In genomic region chr15:77797609-77798411, GRCm38 (mm10) we compare ENCODE assay signal across 8 mouse cellular contexts. TPM values are rescaled to one million over a fixed set of nuclear protein-coding genes. Genes with fewer than 3 reads are reported as not detected.
DNase-seq lines count a peak whose midpoint lies in the region; ATAC-seq and TF ChIP-seq lines count a peak whose summit lies in the region.

No protein-coding gene starts in this region.

- H3K4me3 ChIP-seq in neural tube, embryonic 11.5 days (ENCODE audit: low read depth, low read length), result no peak overlapping the region
- no peak overlapping the region for H3K4me3 ChIP-seq in heart, postnatal 0 days (ENCODE audit: low read depth, low read length)
- no peak overlapping the region for H3K4me3 ChIP-seq in neural tube, embryonic 15.5 days (replicated peaks)

- peaks cover 16% of the 10 kb centered on the region for H3K4me1 ChIP-seq in neural tube, embryonic 11.5 days (ENCODE audit: control insufficient read depth, insufficient read depth, low read length)
- peaks cover 56% of the 10 kb centered on the region for H3K4me1 ChIP-seq in heart, postnatal 0 days (ENCODE audit: control insufficient read depth, insufficient read depth)
- H3K4me1 ChIP-seq in neural tube, embryonic 15.5 days, result peaks cover 40% of the 10 kb centered on the region

- TF ChIP-seq EP300 in heart, postnatal 0 days (IDR thresholded peaks at IDR 0.05; ENCODE audit: low read depth), result no peak

- no peak for ATAC-seq in neural tube, embryonic 11.5 days (ENCODE audit: insufficient read depth, low FRiP score, low TSS enrichment)
- ATAC-seq in heart, postnatal 0 days (ENCODE audit: insufficient read depth, low read depth), result peak; percentile 39
- ATAC-seq in neural tube, embryonic 15.5 days (ENCODE audit: low FRiP score), result no peak

- 87% methylated on average over 14 of the region's 14 CpGs for WGBS in neural tube, embryonic 11.5 days
- WGBS in heart, postnatal 0 days, result 44% methylated on average over 14 of the region's 14 CpGs
- WGBS in neural tube, embryonic 15.5 days, result 84% methylated on average over 14 of the region's 14 CpGs

- no peak overlapping the region; the same call in 1 of the 2 replicates for H3K9ac ChIP-seq in neural tube, embryonic 11.5 days (ENCODE audit: low read length)
- peak overlapping the region; percentile 17; the same call in 1 of the 2 replicates for H3K9ac ChIP-seq in heart, postnatal 0 days (replicated peaks; ENCODE audit: low read depth, low read length)
- 0 out of 2 replicates have a peak overlapping the region, but pooled peaks have one; percentile 10 for H3K9ac ChIP-seq in neural tube, embryonic 15.5 days (replicated peaks)

- no peaks in the 10 kb centered on the region for H3K9me3 ChIP-seq in neural tube, embryonic 11.5 days (ENCODE audit: control insufficient read depth, low read length)
- H3K9me3 ChIP-seq in heart, postnatal 0 days (replicated peaks; ENCODE audit: control insufficient read depth, low read length), result no peaks in the 10 kb centered on the region
- H3K9me3 ChIP-seq in neural tube, embryonic 15.5 days (replicated peaks), result no peaks in the 10 kb centered on the region

- H3K27me3 ChIP-seq in neural tube, embryonic 11.5 days (ENCODE audit: control insufficient read depth, insufficient read depth, low read length), result no peaks in the 10 kb centered on the region
- no peaks in the 10 kb centered on the region for H3K27me3 ChIP-seq in heart, postnatal 0 days (ENCODE audit: control insufficient read depth, insufficient read depth, low read length)
- no peaks in the 10 kb centered on the region for H3K27me3 ChIP-seq in neural tube, embryonic 15.5 days (replicated peaks)

- no peak for DNase-seq in neural tube, embryonic 11.5 days (ENCODE audit: low spot score)
- DNase-seq in neural tube, embryonic 10.5 days (ENCODE audit: extremely low spot score, low spot score), result no peak
- peak; percentile 60 to 65 for DNase-seq in cerebellum, postnatal 14 days
- DNase-seq in heart, postnatal 0 days (ENCODE audit: low spot score), result peak; percentile 68
- DNase-seq in kidney, postnatal 4 days, result peak; percentile 49 to 62
- DNase-seq in T-cell, adult 2 months (ENCODE audit: low spot score), result no peak
- DNase-seq in spleen, adult 18-20 months, result no peak

- H3K27ac ChIP-seq in neural tube, embryonic 11.5 days (ENCODE audit: low read depth, low read length), result peak overlapping the region; percentile 83
- H3K27ac ChIP-seq in heart, postnatal 0 days (ENCODE audit: low read depth), result peak overlapping the region; percentile 92
- peak overlapping the region; percentile 72 for H3K27ac ChIP-seq in neural tube, embryonic 15.5 days (replicated peaks)

- H3K36me3 ChIP-seq in neural tube, embryonic 11.5 days (ENCODE audit: control insufficient read depth, insufficient read depth, low read length), result 0 out of 2 replicates have a peak, but pooled peaks cover 3% of the 10 kb centered on the region
- H3K36me3 ChIP-seq in heart, postnatal 0 days (replicated peaks; ENCODE audit: control insufficient read depth, insufficient read depth, low read length), result peaks cover 48% of the 10 kb centered on the region
- peaks cover 14% of the 10 kb centered on the region for H3K36me3 ChIP-seq in neural tube, embryonic 15.5 days

- no peak; the same call in 1 of the 2 replicates for TF ChIP-seq CTCF in heart, postnatal 0 days (IDR thresholded peaks at IDR 0.05; ENCODE audit: low read depth)

- no peak overlapping the region for H3K4me2 ChIP-seq in neural tube, embryonic 11.5 days (ENCODE audit: low read depth)
- peak overlapping the region; percentile 12; the same call in 1 of the 2 replicates for H3K4me2 ChIP-seq in heart, postnatal 0 days (ENCODE audit: low read depth, low read length)
- no peak overlapping the region for H3K4me2 ChIP-seq in neural tube, embryonic 15.5 days

RNA-seq across cellular contexts. Expression of gene Apol8, which starts 41.0 kb away (rescaled TPM):
- polyA plus RNA-seq in neural tube, embryonic 11.5 days (2014; fragmentation: Nextera tagmentation; extraction: Ambion mirVana), result 0.08 TPM in 1 of 2 replicates, not detected in the other
- total RNA-seq in heart, postnatal 0 days (2014; rRNA removed; ENCODE audit: low replicate concordance), result 0.46 TPM in 1 of 2 replicates, not detected in the other
- 0.04 TPM in 1 of 2 replicates, not detected in the other for polyA plus RNA-seq in heart, postnatal 0 days (2015; fragmentation: Nextera tagmentation; extraction: Ambion mirVana)
- polyA plus RNA-seq in neural tube, embryonic 15.5 days (2015; fragmentation: Nextera tagmentation; extraction: Ambion mirVana), result 0.19 and 0.49 TPM in 2 replicates

RNA-seq across cellular contexts. Expression of gene Myh9, which starts 44.2 kb away (rescaled TPM):
- 24.5 and 25.3 TPM in 2 replicates for polyA plus RNA-seq in neural tube, embryonic 11.5 days (2014; fragmentation: Nextera tagmentation; extraction: Ambion mirVana)
- total RNA-seq in heart, postnatal 0 days (2014; rRNA removed; ENCODE audit: low replicate concordance), result 62.0 and 63.6 TPM in 2 replicates
- 15.7 and 17.5 TPM in 2 replicates for polyA plus RNA-seq in heart, postnatal 0 days (2015; fragmentation: Nextera tagmentation; extraction: Ambion mirVana)
- polyA plus RNA-seq in neural tube, embryonic 15.5 days (2015; fragmentation: Nextera tagmentation; extraction: Ambion mirVana), result 9.6 and 17.7 TPM in 2 replicates

Comparison
In these comparisons a context has a peak if more than half of its experiments do, and no peak if none do; other contexts are left out.
1. DNase-seq: peak in cerebellum, postnatal 14 days (2 of 2), heart, postnatal 0 days (single experiment) and kidney, postnatal 4 days (2 of 2); none in neural tube, embryonic 11.5 days (single experiment), neural tube, embryonic 10.5 days (single experiment), T-cell, adult 2 months (single experiment) and spleen, adult 18-20 months (0 of 2).
2. Peak in every context shown above with its lines, with median percentiles within 50 percentile points of each other: H3K27ac ChIP-seq.